Mouse (Mus musculus) ovary, postnatal 14 days (tissue): ENCODE data around the gene Npas4.
A peak's percentile ranks its signal among the peaks of the same experiment; 100 is the strongest.
"Not testable (repeated sequence)": the region's sequence is repeated elsewhere in the genome, so short reads cannot be mapped to it uniquely, and the experiment has no call there.

Source experiments
- DNase-seq: peaks from one replicate; pipeline ENCODE4 v3.0.0; 2022; ENCODE audit warnings: low spot score

Gene Npas4

GRCm38 (mm10) chr19:4992904-4993303 lies 2.8 kb upstream of the Npas4 start:
- DNase-seq = peak; percentile 27

DNA sequence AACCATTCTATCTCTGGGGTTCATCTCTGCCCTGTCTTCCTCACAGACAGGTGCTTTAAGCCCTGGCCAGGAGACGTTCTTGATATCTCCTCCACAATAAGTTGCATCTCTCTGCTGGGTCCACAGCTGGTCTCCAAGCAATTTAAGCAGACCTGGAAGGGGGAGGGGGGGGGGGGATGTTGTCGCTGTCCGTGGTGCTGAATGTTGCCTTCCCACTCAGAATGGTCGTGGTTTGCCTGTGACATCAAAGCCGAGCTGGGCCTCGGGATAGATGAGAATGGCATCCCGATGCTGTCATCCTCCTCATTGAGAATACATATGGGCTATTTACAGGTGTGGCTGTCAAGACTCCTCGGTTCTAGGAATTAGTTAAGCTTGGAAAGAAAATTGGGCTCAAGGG lies 2.3 kb upstream of the Npas4 start:
- DNase-seq = no peak

DNA sequence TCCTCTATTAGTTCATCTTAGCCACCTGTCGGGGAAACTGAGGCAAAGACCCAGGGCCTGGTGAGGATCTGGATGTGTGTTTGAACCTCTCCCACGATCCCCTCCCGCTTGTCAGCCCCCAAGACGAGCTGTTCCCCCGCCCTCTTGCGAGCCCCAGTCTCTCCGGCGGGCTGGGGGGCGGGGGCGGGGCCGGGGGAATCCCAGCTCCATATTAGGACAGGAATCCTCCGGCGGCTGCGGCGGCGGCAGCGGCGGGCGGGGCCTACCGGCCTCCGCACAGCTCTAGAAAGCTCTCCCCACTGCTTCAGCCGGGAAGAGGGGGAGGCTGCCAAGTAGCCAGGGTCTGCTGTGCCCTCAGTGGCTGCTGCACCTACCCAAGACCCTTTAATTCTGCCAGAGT lies 600 bp upstream of the Npas4 start:
- no peak for DNase-seq

- no peak for DNase-seq
Measured at GRCm38 (mm10) chr19:4989434-4990255, 471 bp downstream of the Npas4 start.

DNA sequence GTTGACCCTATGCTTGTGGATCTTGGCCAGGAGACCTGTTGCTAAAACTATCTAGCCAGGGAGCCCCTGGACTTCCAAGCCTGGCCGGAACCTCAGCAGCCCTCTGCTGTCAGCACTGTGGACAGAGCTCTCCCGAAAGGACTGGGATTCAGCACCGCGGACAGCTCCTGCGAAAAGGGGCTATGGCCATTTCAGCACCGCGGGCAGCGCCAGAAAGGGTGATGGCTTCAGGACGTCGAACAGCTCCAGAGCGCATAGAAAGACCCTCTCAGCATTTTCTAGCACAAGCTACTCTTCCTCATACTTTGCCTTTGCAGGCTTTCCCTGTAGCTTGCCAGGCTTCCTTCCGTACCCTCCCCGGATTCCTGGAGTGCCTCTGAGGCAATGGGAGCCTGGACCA lies 1.1 kb downstream of the Npas4 start:
- DNase-seq = peak; percentile 99

GRCm38 (mm10) chr19:4981767-4982166 lies 8.3 kb downstream of the Npas4 start:
- DNase-seq = peak; percentile 34

DNA sequence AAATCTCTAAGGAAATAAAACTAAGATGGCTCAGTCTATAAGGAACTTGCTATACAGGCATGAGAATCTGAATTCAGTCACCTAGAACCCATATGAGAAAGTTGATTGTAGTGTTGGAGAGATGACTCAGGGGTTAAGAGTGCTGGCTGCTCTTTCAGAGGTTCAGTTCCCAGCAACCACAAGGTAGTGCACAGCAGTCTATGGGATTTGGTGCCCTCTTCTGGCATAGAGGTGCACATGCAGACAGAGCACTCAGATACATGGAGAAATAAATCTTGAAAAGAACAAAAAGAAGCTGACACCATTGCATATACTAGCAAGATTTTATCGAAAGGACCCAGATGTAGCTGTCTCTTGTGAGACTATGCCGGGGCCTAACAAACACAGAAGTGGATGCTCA lies 21.9 kb downstream of the Npas4 start:
- no peak for DNase-seq

DNA sequence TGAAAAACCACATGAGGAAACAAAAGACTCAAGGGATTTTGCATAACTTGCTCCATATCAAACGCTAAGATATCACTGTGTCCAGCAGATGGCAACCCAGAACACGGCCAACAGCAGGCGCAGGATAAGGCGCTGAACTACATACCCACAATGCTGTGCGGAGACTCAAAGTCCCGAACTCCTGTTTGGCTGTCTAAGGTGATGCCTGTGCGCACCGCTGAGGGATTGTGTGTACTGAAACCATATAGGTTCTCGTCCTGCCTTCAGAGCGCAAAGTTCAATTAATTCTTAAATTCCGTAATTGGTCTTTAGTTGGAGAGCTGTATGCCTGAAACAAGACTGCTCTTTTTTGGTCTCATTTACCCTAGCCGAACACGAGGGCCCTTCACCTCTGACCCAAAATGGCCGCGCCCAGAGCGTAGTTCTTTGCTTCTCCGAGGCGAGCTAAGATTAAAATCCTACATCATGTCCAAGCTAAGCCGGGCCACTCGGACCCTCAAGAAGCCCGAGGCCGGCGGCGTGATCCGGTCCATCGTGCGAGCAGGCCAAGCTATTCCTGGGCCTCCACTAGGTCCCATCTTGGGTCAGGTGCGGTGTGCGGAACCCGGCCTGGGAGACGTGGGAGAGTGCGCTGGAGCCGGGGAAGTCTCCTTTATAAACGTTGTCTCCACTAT lies 28.1 kb downstream of the Npas4 start, which contains the start of gene Mrpl11:
TSS of gene Mrpl11 (plus strand) at position 220 of the 674 bp plus-strand sequence.
- peak; percentile 83 for DNase-seq

DNA sequence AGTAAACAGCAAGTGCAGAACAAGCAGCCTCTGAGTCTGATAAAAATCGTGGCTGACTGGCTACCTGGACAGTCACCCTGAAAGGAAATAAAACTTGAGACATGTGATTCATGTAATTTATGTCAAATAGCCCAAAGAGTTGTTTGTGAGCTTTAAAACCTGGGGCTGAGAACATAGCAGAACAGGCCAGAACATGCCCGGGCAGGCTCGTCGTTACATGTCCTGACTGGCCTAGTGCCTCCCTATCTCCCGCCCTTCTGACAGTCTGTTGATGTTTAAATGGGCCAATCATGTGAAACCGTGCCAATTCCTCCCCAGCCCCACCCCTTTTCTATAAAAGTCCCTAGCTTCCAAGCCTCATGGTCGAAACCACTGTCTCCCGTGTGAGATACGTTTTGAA lies 41.5 kb downstream of the Npas4 start:
- not testable (repeated sequence) for DNase-seq

GRCm38 (mm10) chr19:4945540-4945939 lies 44.6 kb downstream of the Npas4 start:
- no peak for DNase-seq

GRCm38 (mm10) chr19:4943253-4943588 lies 46.9 kb downstream of the Npas4 start:
- no peak for DNase-seq

DNA sequence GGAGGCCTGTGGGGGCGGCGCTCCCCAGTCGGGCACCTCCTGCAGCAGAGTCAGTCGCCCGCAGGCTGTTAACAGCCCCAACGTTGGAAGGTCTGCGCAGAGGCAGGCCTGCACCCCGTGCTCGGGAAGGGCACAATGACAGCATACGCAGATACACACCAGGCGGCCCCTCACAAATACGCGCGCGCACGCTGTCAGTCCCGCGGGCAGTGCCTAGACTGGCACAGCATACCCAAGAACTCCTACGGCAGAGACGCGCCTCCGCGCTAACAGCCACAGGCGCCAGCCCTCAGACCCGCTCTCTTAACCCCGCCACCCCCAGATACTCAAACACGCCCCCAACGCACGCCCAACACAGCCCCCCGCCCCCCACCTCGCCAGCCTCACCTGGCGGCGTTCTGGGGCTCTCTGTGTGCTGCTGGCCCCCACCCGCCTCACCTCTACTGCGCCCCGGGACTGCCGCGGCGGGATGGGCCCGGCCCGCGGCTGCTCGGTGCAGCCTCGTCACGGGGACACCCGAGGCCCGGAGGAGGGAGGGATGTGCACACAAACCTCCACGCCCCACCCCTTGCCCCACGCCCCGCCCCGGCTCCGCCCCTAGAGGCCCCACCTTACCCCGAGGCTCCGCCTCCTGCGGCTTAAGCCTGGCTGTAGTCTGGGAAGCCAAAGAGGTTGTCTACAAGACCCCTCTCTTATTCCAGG lies 47.4 kb downstream of the Npas4 start, which contains the start of gene Peli3:
TSS of gene Peli3 (minus strand) at position 577 of the 702 bp plus-strand sequence.
- DNase-seq = peak; percentile 79

- no peak for DNase-seq
Measured at GRCm38 (mm10) chr19:4937444-4938310, 52.4 kb downstream of the Npas4 start.

DNA sequence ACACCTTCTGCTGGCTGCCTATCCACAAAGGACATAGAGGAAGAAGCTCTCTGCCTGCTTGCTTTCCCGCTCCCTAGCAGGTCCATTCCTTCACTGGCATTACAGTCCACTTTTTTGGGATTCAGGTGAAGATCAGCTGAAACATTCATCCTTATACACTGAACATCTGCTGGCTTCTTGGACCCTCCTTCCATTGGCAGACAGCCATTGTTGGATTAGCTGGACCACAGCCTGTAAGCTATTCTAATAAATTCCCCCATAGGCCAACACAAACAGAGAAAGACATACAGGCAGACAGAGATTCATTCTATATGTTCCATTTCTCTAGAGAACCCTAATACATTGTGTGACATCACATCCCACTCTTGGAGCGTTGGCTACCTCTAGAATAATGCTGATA lies 53.2 kb downstream of the Npas4 start:
- DNase-seq = no peak
